Mouse (Mus musculus) testis, adult 2 months (tissue): ENCODE data around the gene Ddx19b.

ENCODE experiments used
- CTCF ChIP-seq: fragments of 200-500 bp; IDR thresholded peaks from 2 replicates; pipeline ENCODE4 v1.5.1; 2012; ENCODE audit warnings: low read depth, mild to moderate bottlenecking, inconsistent platforms, low read length, moderate library complexity; ENCODE audit not compliant: control insufficient read depth, insufficient read depth, insufficient replicate concordance
- POLR2A ChIP-seq: fragments of 200-500 bp; IDR thresholded peaks from 2 replicates; pipeline ENCODE4 v1.6.1; 2012; ENCODE audit warnings: low read depth, mild to moderate bottlenecking, inconsistent platforms, low read length, moderate library complexity; ENCODE audit not compliant: control insufficient read depth

GRCm38 (mm10) chr8:110963051-110963450 is 68.5 kb downstream of the Ddx19b start:
- no peak for TF ChIP-seq CTCF
- TF ChIP-seq POLR2A: no peak
